Mouse (Mus musculus): Measurements from ENCODE around the gene Ccdc40. TPM values are rescaled to one million over a fixed set of nuclear protein-coding genes. Genes with fewer than 3 reads are reported as not detected.
"Not testable (repeated sequence)": the region's sequence is repeated elsewhere in the genome, so short reads cannot be mapped to it uniquely, and the experiment has no call there.

Gene Ccdc40
- polyA plus RNA-seq, 1 experiment from 2014 or later = 7.6 TPM

DNA sequence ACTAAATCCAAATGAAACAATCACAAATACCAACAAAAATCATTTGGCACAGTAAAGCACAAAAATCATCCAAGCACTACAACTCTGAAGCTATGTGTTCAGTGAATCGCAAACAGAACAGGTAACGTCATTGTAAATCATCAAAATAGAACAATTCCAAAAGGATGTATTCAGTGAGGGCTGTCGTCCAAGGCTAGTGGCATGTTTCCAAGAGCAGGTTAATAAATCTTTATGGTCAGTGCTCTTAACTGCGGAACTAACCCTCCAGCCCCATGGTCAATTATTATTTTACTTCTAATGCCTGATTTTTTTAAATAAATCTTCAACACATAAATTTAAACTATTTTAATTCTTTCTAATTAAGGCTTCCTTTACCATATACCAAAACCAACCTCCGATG, 28.2 kb downstream of the Ccdc40 start:
- H3K27me3 ChIP-seq (replicated peaks; ENCODE audit: control insufficient read depth, insufficient read depth, low read length); H3K27ac ChIP-seq (replicated peaks; ENCODE audit: low read depth, low read length); H3K9ac ChIP-seq (ENCODE audit: low read depth, low read length); H3K4me3 ChIP-seq (ENCODE audit: low read depth, low read length); H3K36me3 ChIP-seq (ENCODE audit: control insufficient read depth, insufficient read depth, low read length); DNase-seq (ENCODE audit: low spot score); H3K9me3 ChIP-seq (ENCODE audit: control insufficient read depth, low read length); H3K4me2 ChIP-seq (ENCODE audit: low read depth, low read length); ATAC-seq (ENCODE audit: low read depth): not testable (repeated sequence)
- H3K4me1 ChIP-seq (ENCODE audit: control insufficient read depth, insufficient read depth, low read length) = peaks cover 12% of the 10 kb centered on the region
- WGBS = 81% methylated on average over 5 of the region's 5 CpGs

DNA sequence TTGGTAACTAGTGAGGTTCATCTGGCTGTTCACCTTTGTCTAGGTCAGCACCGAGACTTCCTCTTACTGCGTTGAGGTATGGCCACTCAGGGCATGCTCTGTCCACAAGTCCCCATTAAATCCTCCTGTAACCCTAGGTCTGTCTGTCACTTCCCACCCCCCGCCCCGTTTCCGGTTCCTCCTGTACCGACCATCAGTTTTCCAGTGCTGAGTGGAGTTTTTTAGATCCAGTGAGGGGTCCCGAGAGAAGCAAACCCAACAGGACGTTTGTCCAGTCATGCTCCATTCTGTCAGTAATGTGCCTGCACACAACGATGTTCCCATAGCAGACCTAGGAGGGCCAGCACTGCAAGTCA, 29.8 kb downstream of the Ccdc40 start:
- H3K27ac ChIP-seq (replicated peaks; ENCODE audit: low read depth, low read length) = no peak overlapping the region
- DNase-seq (ENCODE audit: low spot score) = no peak
- H3K4me3 ChIP-seq (ENCODE audit: low read depth, low read length) = peak overlapping the region; percentile 29
- peak overlapping the region; percentile 53 for H3K4me2 ChIP-seq (ENCODE audit: low read depth, low read length)
- ATAC-seq (ENCODE audit: low read depth) = no peak
- H3K36me3 ChIP-seq (ENCODE audit: control insufficient read depth, insufficient read depth, low read length) = no peaks in the 10 kb centered on the region
- H3K4me1 ChIP-seq (ENCODE audit: control insufficient read depth, insufficient read depth, low read length) = peaks cover 3% of the 10 kb centered on the region; the same call in 1 of the 2 replicates
- H3K9me3 ChIP-seq (ENCODE audit: control insufficient read depth, low read length) = no peaks in the 10 kb centered on the region
- no peaks in the 10 kb centered on the region for H3K27me3 ChIP-seq (replicated peaks; ENCODE audit: control insufficient read depth, insufficient read depth, low read length)
- peak overlapping the region; percentile 46; the same call in 1 of the 2 replicates for H3K9ac ChIP-seq (ENCODE audit: low read depth, low read length)
- 60% methylated on average over 9 of the region's 9 CpGs for WGBS

DNA sequence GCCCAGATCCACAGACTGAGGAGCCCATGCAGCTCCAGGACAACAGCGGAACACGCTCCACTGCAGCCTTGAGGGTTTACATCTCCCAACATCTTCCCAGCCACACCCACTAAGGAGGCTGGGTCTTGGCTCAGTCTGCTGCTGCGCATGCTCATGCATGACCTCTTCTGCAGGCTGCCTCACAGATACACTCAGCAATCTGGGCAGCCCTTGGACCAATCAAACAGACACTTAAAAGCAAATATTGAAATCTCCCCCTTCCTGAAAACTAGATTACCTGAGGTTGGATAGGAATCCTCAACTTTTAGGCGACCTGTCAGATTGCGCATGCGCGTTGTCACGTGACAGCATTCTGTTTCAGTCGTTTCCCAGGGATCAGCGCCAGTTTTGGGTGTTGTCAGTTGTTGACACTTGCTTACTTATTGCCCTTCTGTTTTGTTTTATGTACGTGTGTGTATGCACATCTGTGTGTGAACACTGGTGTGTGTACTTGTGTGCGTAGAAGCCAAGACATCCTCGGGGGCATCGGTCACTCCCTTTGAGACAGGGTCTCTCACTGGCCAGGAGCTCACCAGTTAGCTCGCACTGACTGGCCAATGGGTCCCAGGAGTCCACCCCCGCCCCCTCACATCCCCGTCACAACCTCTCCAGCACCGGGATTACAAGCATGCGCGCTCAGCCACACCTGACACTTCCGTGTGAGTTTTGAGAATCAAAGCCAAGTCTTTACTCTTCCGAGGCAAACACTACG, 30.4 kb downstream of the Ccdc40 start:
- Histone ChIP-seq H3K9ac (ENCODE audit: low read depth, low read length) (peak overlapping the region; percentile 46), H3K4me2 (ENCODE audit: low read depth, low read length) (peak overlapping the region; percentile 53), H3K27ac (replicated peaks; ENCODE audit: low read depth, low read length) (0 out of 2 replicates have a peak overlapping the region, but pooled peaks have one; percentile 33), H3K27me3 (replicated peaks; ENCODE audit: control insufficient read depth, insufficient read depth, low read length) (no peaks in the 10 kb centered on the region), H3K4me3 (ENCODE audit: low read depth, low read length) (peak overlapping the region; percentile 29), H3K36me3 (ENCODE audit: control insufficient read depth, insufficient read depth, low read length) (no peaks in the 10 kb centered on the region), H3K9me3 (ENCODE audit: control insufficient read depth, low read length) (no peaks in the 10 kb centered on the region), H3K4me1 (ENCODE audit: control insufficient read depth, insufficient read depth, low read length) (peaks cover 3% of the 10 kb centered on the region; the same call in 1 of the 2 replicates)
- ATAC-seq (ENCODE audit: low read depth) = peak; percentile 82
- 62% methylated on average over 23 of the region's 23 CpGs for WGBS
- peak; percentile 81 for DNase-seq (ENCODE audit: low spot score)

DNA sequence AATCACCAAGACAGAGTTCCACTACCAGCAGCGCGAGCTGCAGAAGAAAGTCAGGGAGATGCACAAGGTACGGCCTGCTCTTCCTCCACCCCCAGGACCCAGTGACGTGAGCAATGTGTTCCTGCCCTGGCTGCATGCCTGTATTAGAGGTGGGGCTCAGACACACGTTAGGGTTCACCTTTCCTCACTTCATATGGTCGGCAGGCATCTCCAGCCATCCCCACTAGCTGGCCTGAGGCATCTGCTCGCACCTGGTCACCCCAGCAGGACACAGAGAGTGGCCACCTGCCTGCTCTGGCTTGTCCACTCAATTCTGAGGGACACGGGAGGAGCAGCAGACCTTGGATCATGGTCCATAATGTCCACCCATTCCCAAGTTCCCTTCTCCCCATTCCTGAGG, 31.6 kb downstream of the Ccdc40 start:
- DNase-seq (ENCODE audit: low spot score) (no peak), ATAC-seq (ENCODE audit: low read depth) (no peak)
- Histone ChIP-seq H3K9me3 (ENCODE audit: control insufficient read depth, low read length) (no peaks in the 10 kb centered on the region), H3K27me3 (replicated peaks; ENCODE audit: control insufficient read depth, insufficient read depth, low read length) (no peaks in the 10 kb centered on the region), H3K9ac (ENCODE audit: low read depth, low read length) (no peak overlapping the region), H3K4me3 (ENCODE audit: low read depth, low read length) (no peak overlapping the region), H3K4me2 (ENCODE audit: low read depth, low read length) (no peak overlapping the region), H3K4me1 (ENCODE audit: control insufficient read depth, insufficient read depth, low read length) (peaks cover 3% of the 10 kb centered on the region; the same call in 1 of the 2 replicates), H3K36me3 (ENCODE audit: control insufficient read depth, insufficient read depth, low read length) (no peaks in the 10 kb centered on the region), H3K27ac (replicated peaks; ENCODE audit: low read depth, low read length) (no peak overlapping the region)
- 81% methylated on average over 8 of the region's 8 CpGs for WGBS

DNA sequence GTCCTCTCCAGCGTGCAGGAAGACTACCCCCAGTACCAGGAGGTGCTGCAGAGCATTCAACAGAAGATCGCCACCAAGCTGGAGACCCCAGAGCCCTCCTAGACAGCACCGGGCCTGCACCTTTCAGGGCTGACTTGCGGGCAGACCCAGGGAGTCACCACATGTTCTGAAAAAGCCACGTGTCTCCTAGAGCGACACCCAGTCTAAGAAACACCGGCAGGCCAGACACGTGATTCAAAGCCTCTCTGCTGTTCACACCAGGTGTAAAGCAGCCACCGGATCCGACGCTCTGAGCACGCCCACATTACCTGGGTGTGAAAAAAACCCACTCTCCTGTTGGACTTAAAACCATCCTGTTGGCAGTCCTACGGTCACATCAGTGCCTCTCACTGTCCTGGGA, 36.0 kb downstream of the Ccdc40 start:
- ATAC-seq (ENCODE audit: low read depth) (no peak), DNase-seq (ENCODE audit: low spot score) (no peak)
- no peak overlapping the region for H3K9ac ChIP-seq (ENCODE audit: low read depth, low read length)
- H3K27me3 ChIP-seq (replicated peaks; ENCODE audit: control insufficient read depth, insufficient read depth, low read length) = no peaks in the 10 kb centered on the region
- no peak overlapping the region for H3K27ac ChIP-seq (replicated peaks; ENCODE audit: low read depth, low read length)
- H3K4me2 ChIP-seq (ENCODE audit: low read depth, low read length) = no peak overlapping the region
- H3K4me3 ChIP-seq (ENCODE audit: low read depth, low read length) = no peak overlapping the region
- peaks cover 7% of the 10 kb centered on the region for H3K4me1 ChIP-seq (ENCODE audit: control insufficient read depth, insufficient read depth, low read length)
- H3K9me3 ChIP-seq (ENCODE audit: control insufficient read depth, low read length) = no peaks in the 10 kb centered on the region
- no peaks in the 10 kb centered on the region for H3K36me3 ChIP-seq (ENCODE audit: control insufficient read depth, insufficient read depth, low read length)
- 89% methylated on average over 13 of the region's 13 CpGs for WGBS

DNA sequence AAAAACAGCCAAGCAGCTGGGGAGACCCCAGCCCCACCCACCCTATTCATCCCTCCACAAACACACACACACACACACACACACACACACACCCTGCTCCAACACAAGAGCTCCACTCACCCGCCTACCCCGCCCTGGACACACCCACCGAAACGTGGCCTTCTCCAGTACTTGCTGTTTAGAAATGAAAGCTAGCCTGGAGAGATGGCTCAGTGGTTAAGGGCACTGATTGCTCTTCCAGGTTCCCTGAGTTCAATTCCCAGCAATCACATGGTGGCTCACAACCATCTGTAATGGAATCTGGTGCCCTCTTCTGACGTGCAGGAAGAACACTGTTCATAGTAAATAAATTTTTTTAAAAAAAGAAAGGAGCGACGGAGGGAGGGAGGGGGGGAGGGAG, 37.4 kb downstream of the Ccdc40 start:
- WGBS = 75% methylated on average over 7 of the region's 7 CpGs
- no peak for ATAC-seq (ENCODE audit: low read depth)
- no peak overlapping the region for H3K9ac ChIP-seq (ENCODE audit: low read depth, low read length)
- H3K36me3 ChIP-seq (ENCODE audit: control insufficient read depth, insufficient read depth, low read length) = peaks cover 6% of the 10 kb centered on the region; the same call in 1 of the 2 replicates
- no peak overlapping the region for H3K4me3 ChIP-seq (ENCODE audit: low read depth, low read length)
- H3K4me1 ChIP-seq (ENCODE audit: control insufficient read depth, insufficient read depth, low read length) = peaks cover 7% of the 10 kb centered on the region
- no peaks in the 10 kb centered on the region for H3K9me3 ChIP-seq (ENCODE audit: control insufficient read depth, low read length)
- no peaks in the 10 kb centered on the region for H3K27me3 ChIP-seq (replicated peaks; ENCODE audit: control insufficient read depth, insufficient read depth, low read length)
- no peak overlapping the region for H3K27ac ChIP-seq (replicated peaks; ENCODE audit: low read depth, low read length)
- no peak for DNase-seq (ENCODE audit: low spot score)
- H3K4me2 ChIP-seq (ENCODE audit: low read depth, low read length) = no peak overlapping the region

DNA sequence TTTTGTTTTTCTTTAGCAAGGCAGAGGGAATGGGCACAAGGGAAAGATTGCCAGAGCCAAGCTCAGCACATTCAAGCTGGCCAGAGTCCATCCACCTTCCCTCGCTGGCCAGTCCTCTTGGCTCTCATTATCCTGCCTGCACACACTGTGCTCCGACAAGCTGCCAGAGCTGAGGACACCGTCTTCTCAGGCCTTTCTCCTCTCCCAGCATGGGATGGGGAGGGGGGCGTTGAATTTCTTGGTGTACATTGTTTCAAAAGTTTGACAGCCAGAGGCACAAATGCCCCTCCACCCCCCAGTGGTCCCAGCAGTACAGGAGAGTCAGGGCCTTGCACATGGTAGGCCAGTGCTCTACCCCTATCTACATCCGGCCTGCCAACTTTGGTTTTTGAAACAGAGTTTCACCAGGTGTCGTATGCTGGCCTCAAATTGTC, 38.9 kb downstream of the Ccdc40 start:
- Histone ChIP-seq H3K27me3 (replicated peaks; ENCODE audit: control insufficient read depth, insufficient read depth, low read length) (no peaks in the 10 kb centered on the region), H3K27ac (replicated peaks; ENCODE audit: low read depth, low read length) (no peak overlapping the region), H3K4me1 (ENCODE audit: control insufficient read depth, insufficient read depth, low read length) (peaks cover 7% of the 10 kb centered on the region), H3K4me2 (ENCODE audit: low read depth, low read length) (peak overlapping the region; percentile 96), H3K9me3 (ENCODE audit: control insufficient read depth, low read length) (no peaks in the 10 kb centered on the region), H3K4me3 (ENCODE audit: low read depth, low read length) (peak overlapping the region; percentile 62; the same call in 1 of the 2 replicates), H3K9ac (ENCODE audit: low read depth, low read length) (0 out of 2 replicates have a peak overlapping the region, but pooled peaks have one; percentile 71), H3K36me3 (ENCODE audit: control insufficient read depth, insufficient read depth, low read length) (peaks cover 15% of the 10 kb centered on the region; the same call in 1 of the 2 replicates)
- DNase-seq (ENCODE audit: low spot score) (no peak), ATAC-seq (ENCODE audit: low read depth) (peak; percentile 27; the same call in 1 of the 2 replicates)
- 40% methylated on average over 6 of the region's 6 CpGs for WGBS

DNA sequence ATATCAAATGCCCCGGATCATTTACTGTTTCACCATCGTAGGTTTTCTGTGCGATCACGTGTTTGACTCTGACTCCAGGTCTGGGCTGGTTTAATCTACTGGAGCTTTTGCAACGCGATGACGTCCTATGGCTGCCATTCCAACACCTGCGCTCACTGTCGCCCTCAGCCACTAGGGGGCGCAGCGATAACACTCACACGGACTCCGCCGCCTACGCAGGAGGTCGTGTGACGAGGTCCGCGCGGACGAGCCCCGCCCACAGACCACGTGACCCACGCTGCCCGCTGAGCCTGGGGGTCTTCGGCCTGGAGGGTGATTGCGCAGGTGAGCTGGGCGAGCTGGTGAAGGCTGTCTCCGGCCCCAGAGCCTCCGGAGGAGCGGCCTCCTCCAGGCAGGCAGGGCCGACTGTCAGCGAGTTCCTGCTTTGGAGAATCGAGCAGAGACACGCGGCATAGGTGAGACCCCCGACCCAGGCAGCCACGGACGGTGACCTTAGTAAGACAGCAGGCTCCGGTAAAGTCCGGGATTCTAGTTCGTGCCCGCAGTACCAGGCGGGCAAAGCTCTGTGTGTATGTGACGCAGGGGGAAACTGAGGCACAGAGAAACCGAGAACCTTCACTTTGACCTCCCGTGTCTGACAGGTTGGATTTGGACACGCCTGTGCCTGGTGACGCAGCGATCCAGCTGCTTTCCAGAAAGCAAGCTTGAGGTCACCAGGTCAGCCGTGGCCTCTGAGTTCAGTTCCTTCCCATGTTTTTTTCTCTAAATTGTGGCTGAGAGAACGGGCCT, 39.6 kb downstream of the Ccdc40 start, which contains the start of gene Gaa:
TSS of gene Gaa (plus strand) at position 120 of the 789 bp plus-strand sequence.
- 2% methylated on average over 36 of the region's 52 CpGs for WGBS
- DNase-seq (ENCODE audit: low spot score) (peak; percentile 95), ATAC-seq (ENCODE audit: low read depth) (peak; percentile 88)
- Histone ChIP-seq H3K4me3 (ENCODE audit: low read depth, low read length) (peak within 1 kb of the TSS; percentile 62), H3K4me1 (ENCODE audit: control insufficient read depth, insufficient read depth, low read length) (peaks cover 7% of the 10 kb centered on the region), H3K27ac (replicated peaks; ENCODE audit: low read depth, low read length) (no peak within 1 kb of the TSS), H3K4me2 (ENCODE audit: low read depth, low read length) (peak within 1 kb of the TSS; percentile 96), H3K9ac (ENCODE audit: low read depth, low read length) (peak within 1 kb of the TSS; percentile 71), H3K9me3 (ENCODE audit: control insufficient read depth, low read length) (no peaks in the 10 kb centered on the region), H3K27me3 (replicated peaks; ENCODE audit: control insufficient read depth, insufficient read depth, low read length) (no peaks in the 10 kb centered on the region), H3K36me3 (ENCODE audit: control insufficient read depth, insufficient read depth, low read length) (peaks cover 20% of the 10 kb centered on the region)
